8 mouse cellular contexts compared by ENCODE assay signal in the genomic region with DNA sequence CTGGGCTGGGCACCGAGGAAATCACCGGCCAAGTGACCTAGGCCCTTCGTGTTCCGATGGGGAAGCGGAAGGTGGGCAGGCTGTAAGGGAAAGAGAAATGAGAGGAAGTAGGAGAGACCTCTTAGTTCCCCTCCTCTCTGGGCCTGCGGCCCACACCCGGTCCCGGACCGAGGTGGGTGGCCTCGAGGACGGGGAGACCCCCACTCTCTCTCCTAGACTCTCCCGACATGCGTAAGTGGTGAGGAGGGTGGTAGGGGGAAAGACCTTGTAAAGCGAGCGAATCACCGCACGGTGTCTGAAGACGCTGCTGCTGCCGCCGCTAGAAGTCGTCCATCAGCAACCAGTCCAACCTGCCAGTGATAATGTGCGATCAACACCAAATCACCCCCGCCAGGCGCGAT. TPM values are rescaled to one million over a fixed set of nuclear protein-coding genes. Genes with fewer than 3 reads are reported as not detected.
DNase-seq lines count a peak whose midpoint lies in the region; ATAC-seq and TF ChIP-seq lines count a peak whose summit lies in the region.

No protein-coding gene starts in this region.

- no peaks in the 10 kb centered on the region for H3K36me3 ChIP-seq in heart, embryonic 11.5 days (ENCODE audit: control insufficient read depth, insufficient read depth, low read length)
- H3K36me3 ChIP-seq in E14TG2a.4 (ENCODE audit: insufficient read depth, low read length): no peaks in the 10 kb centered on the region
- no peaks in the 10 kb centered on the region for H3K36me3 ChIP-seq in forebrain, embryonic 15.5 days
- H3K36me3 ChIP-seq in liver, embryonic 14.5 days (replicated peaks; ENCODE audit: control insufficient read depth, insufficient read depth, low read depth): no peaks in the 10 kb centered on the region
- H3K36me3 ChIP-seq in splenic B cell, adult 2 months (ENCODE audit: control insufficient read depth, insufficient read depth, low read length, poor library complexity, severe bottlenecking): no peaks in the 10 kb centered on the region

- peak overlapping the region; percentile 87 for H3K27ac ChIP-seq in heart, embryonic 11.5 days (ENCODE audit: low read depth, low read length)
- peak overlapping the region; percentile 90 for H3K27ac ChIP-seq in forebrain, embryonic 15.5 days (replicated peaks)
- no peak overlapping the region for H3K27ac ChIP-seq in liver, embryonic 14.5 days

- peak overlapping the region; percentile 44 for H3K4me3 ChIP-seq in heart, embryonic 11.5 days (ENCODE audit: low read depth, low read length)
- H3K4me3 ChIP-seq in E14TG2a.4 (replicated peaks; ENCODE audit: low read length): peak overlapping the region; percentile 52
- peak overlapping the region; percentile 45 for H3K4me3 ChIP-seq in forebrain, embryonic 15.5 days
- H3K4me3 ChIP-seq in liver, embryonic 14.5 days (ENCODE audit: insufficient read depth in 1 of 2, low read depth in 2 of 2, low read length in 2 of 2): peak overlapping the region; percentile 34 to 43

- DNase-seq in heart, postnatal 14 days: no peak
- DNase-seq in liver, embryonic 14.5 days (ENCODE audit: low read depth in 3 of 3, low spot score in 3 of 3): no peak
- DNase-seq in splenic B cell, adult 2 months (ENCODE audit: low read depth, low spot score): peak; percentile 38
- no peak for DNase-seq in left cerebral cortex, postnatal 4 days
- DNase-seq in right cerebral cortex, postnatal 14 days: no peak

- peaks cover 12% of the 10 kb centered on the region for H3K4me1 ChIP-seq in heart, embryonic 11.5 days (ENCODE audit: control insufficient read depth, insufficient read depth, low read length)
- peaks cover 41% of the 10 kb centered on the region for H3K4me1 ChIP-seq in E14TG2a.4 (replicated peaks; ENCODE audit: low read depth, low read length)
- peaks cover 40% of the 10 kb centered on the region for H3K4me1 ChIP-seq in forebrain, embryonic 15.5 days
- H3K4me1 ChIP-seq in liver, embryonic 14.5 days (replicated peaks; ENCODE audit: control insufficient read depth in 2 of 2, insufficient read depth in 2 of 2, low read length in 1 of 2): peaks cover 0 to 10% of the 10 kb centered on the region in 2 experiments; a peak in 2 of 4 replicates

- intact Hi-C loops in heart, postnatal 14 days (cut with DNase I): no loop called here
- intact Hi-C loops in left cerebral cortex, postnatal 4 days (cut with DNase I): no loop called here

- WGBS in heart, embryonic 11.5 days (ENCODE audit: insufficient replicate concordance): under 1% methylated on average over 25 of the region's 25 CpGs
- 4% methylated on average over 25 of the region's 25 CpGs for WGBS in forebrain, embryonic 15.5 days
- 4% methylated on average over 24 of the region's 25 CpGs for WGBS in liver, embryonic 14.5 days (ENCODE audit: insufficient replicate concordance)

- H3K4me2 ChIP-seq in heart, embryonic 11.5 days: peak overlapping the region; percentile 77
- peak overlapping the region; percentile 81 for H3K4me2 ChIP-seq in forebrain, embryonic 15.5 days (replicated peaks)
- H3K4me2 ChIP-seq in liver, embryonic 14.5 days (ENCODE audit: low read depth): peak overlapping the region; percentile 57

- H3K9ac ChIP-seq in heart, embryonic 11.5 days (ENCODE audit: low read depth, low read length): peak overlapping the region; percentile 70
- H3K9ac ChIP-seq in forebrain, embryonic 15.5 days (replicated peaks): peak overlapping the region; percentile 58
- no peak overlapping the region for H3K9ac ChIP-seq in liver, embryonic 14.5 days (replicated peaks)

- TF ChIP-seq EP300 in liver, embryonic 14.5 days (IDR thresholded peaks at IDR 0.05; ENCODE audit: low read depth): no peak

- no peak for ATAC-seq in heart, embryonic 11.5 days (replicated peaks; ENCODE audit: insufficient number of reproducible peaks, low FRiP score, low TSS enrichment)
- ATAC-seq in forebrain, embryonic 15.5 days (replicated peaks): 0 out of 2 replicates have a peak, but pooled peaks have one; percentile 5
- no peak for ATAC-seq in liver, embryonic 14.5 days (ENCODE audit: insufficient read depth)

- peaks cover 57% of the 10 kb centered on the region for H3K27me3 ChIP-seq in heart, embryonic 11.5 days (ENCODE audit: control insufficient read depth, insufficient read depth, low read length)
- peaks cover 65% of the 10 kb centered on the region for H3K27me3 ChIP-seq in E14TG2a.4 (ENCODE audit: insufficient read depth, low read length)
- peaks cover 33% of the 10 kb centered on the region for H3K27me3 ChIP-seq in forebrain, embryonic 15.5 days
- peaks cover 82% of the 10 kb centered on the region for H3K27me3 ChIP-seq in liver, embryonic 14.5 days (ENCODE audit: control insufficient read depth, insufficient read depth, low read length)
- no peaks in the 10 kb centered on the region for H3K27me3 ChIP-seq in splenic B cell, adult 2 months (ENCODE audit: control insufficient read depth, insufficient read depth, low read length, poor library complexity, severe bottlenecking)

- no peaks in the 10 kb centered on the region for H3K9me3 ChIP-seq in heart, embryonic 11.5 days (replicated peaks; ENCODE audit: control insufficient read depth, low read length)
- no peaks in the 10 kb centered on the region for H3K9me3 ChIP-seq in E14TG2a.4 (ENCODE audit: low read length)
- H3K9me3 ChIP-seq in forebrain, embryonic 15.5 days: no peaks in the 10 kb centered on the region
- no peaks in the 10 kb centered on the region for H3K9me3 ChIP-seq in liver, embryonic 14.5 days (ENCODE audit: control insufficient read depth, low read length)

- TF ChIP-seq CTCF in E14TG2a.4 (conservative IDR thresholded peaks at IDR 0.05; ENCODE audit: low read length): no peak
- no peak for TF ChIP-seq CTCF in liver, embryonic 14.5 days (IDR thresholded peaks at IDR 0.05; ENCODE audit: low read depth)

RNA-seq across cellular contexts. Expression of gene Bcor, which starts 23.0 kb away (rescaled TPM):
- 18.7 and 20.2 TPM in 2 replicates for polyA plus RNA-seq in heart, embryonic 11.5 days (2014; fragmentation: Nextera tagmentation; extraction: Ambion mirVana)
- 10 to 100 TPM; 24.4 to 25.8 TPM for total RNA-seq in heart, postnatal 14 days (2021)
- polyA plus RNA-seq in forebrain, embryonic 15.5 days (2015; fragmentation: Nextera tagmentation; extraction: Ambion mirVana): 18.6 and 18.8 TPM in 2 replicates
- polyA plus RNA-seq in liver, embryonic 14.5 days (2012; rRNA removed): 3.5 and 4.6 TPM in 2 replicates
- polyA plus RNA-seq in liver, embryonic 14.5 days (2014; fragmentation: Nextera tagmentation; extraction: Ambion mirVana): 4.7 TPM in 2 replicates
- total RNA-seq in left cerebral cortex, postnatal 4 days (2021): 10 to 100 TPM; 30.6 to 31.6 TPM
